Mouse (Mus musculus): Measurements from ENCODE around the gene Colgalt2.

Gene Colgalt2

GRCm38 (mm10) chr1:152534531-152534930 lies 134.9 kb downstream of the Colgalt2 start:
- no peak for DNase-seq (ENCODE audit: low read depth, low spot score)

GRCm38 (mm10) chr1:152536416-152537018 lies 136.9 kb downstream of the Colgalt2 start:
- no peak for DNase-seq (ENCODE audit: low read depth, low spot score)

- DNase-seq (ENCODE audit: low read depth, low spot score) = no peak
These were observed 137.6 kb downstream of the Colgalt2 start for GRCm38 (mm10) chr1:152537186-152537585.

GRCm38 (mm10) chr1:152538817-152539216 lies 139.2 kb downstream of the Colgalt2 start:
- DNase-seq (ENCODE audit: low read depth, low spot score) = no peak

- DNase-seq (ENCODE audit: low read depth, low spot score) = no peak
These were observed 140.8 kb downstream of the Colgalt2 start for GRCm38 (mm10) chr1:152540304-152540887.

GRCm38 (mm10) chr1:152542747-152543378 lies 143.2 kb downstream of the Colgalt2 start:
- DNase-seq (ENCODE audit: low read depth, low spot score) = no peak

GRCm38 (mm10) chr1:152543449-152544159 lies 144.0 kb downstream of the Colgalt2 start:
- no peak for DNase-seq (ENCODE audit: low read depth, low spot score)

GRCm38 (mm10) chr1:152549061-152549738 lies 149.6 kb downstream of the Colgalt2 start:
- no peak for DNase-seq (ENCODE audit: low read depth, low spot score)

- DNase-seq (ENCODE audit: low read depth, low spot score) = no peak
These were observed 150.9 kb downstream of the Colgalt2 start for GRCm38 (mm10) chr1:152550544-152550943.

- DNase-seq (ENCODE audit: low read depth, low spot score) = no peak
These were observed 151.3 kb downstream of the Colgalt2 start for GRCm38 (mm10) chr1:152550973-152551372.

GRCm38 (mm10) chr1:152553912-152554547 lies 154.4 kb downstream of the Colgalt2 start:
- no peak for DNase-seq (ENCODE audit: low read depth, low spot score)

GRCm38 (mm10) chr1:152555944-152556573 lies 156.4 kb downstream of the Colgalt2 start:
- DNase-seq (ENCODE audit: low read depth, low spot score) = no peak

GRCm38 (mm10) chr1:152556576-152557281 lies 157.1 kb downstream of the Colgalt2 start:
- DNase-seq (ENCODE audit: low read depth, low spot score) = no peak
